Mouse (Mus musculus): ENCODE measurements around the gene Ece1. TPM values are rescaled to one million over a fixed set of nuclear protein-coding genes. Genes with fewer than 3 reads are reported as not detected.

The Ece1 gene
- total and polyA plus RNA-seq, 3 experiments, result 27.3 to 120 (median 102) TPM

DNA sequence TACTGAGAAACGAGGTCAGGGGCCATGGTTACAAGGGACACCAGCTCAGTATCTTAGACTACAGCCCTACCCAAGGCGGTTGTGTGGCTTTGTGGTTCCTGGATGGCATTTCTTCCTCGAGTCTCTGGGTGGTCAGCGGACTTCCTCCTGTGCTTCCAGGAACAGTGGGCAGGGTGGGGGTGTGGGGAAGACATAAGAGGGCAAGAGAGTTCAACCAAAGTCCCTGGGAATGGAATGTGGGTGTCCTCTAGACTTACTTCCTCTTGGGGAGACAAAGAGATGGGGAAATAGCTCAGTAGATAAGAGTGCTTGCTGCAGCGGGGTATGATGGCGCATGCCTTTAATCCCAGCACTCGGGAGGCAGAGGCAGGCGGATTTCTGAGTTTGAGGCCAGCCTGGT is 9.4 kb downstream of the Ece1 start:
- WGBS, result 80% methylated on average over 8 of the region's 8 CpGs
- Histone ChIP-seq H3K79me2 (replicated peaks; ENCODE audit: control insufficient read depth, insufficient read depth, low read length) (no peaks in the 10 kb centered on the region), H3K27ac (no peak overlapping the region), H3K9ac (ENCODE audit: low read depth, low read length) (no peak overlapping the region), H3K4me3 (no peak overlapping the region), H3K4me1 (ENCODE audit: control insufficient read depth, insufficient read depth, low read length) (peaks cover 5% of the 10 kb centered on the region), H3K27me3 (ENCODE audit: control insufficient read depth, insufficient read depth, low read length) (no peaks in the 10 kb centered on the region), H3K36me3 (ENCODE audit: control insufficient read depth, insufficient read depth, low read length) (no peaks in the 10 kb centered on the region)
- intact Hi-C loops (cut with DNase I), result no loop called here
- no peak for TF ChIP-seq POLR2A (IDR thresholded peaks at IDR 0.05; ENCODE audit: insufficient read depth, low read depth, low read length)
- no peak for TF ChIP-seq EP300 (IDR thresholded peaks at IDR 0.05; ENCODE audit: insufficient read depth, low read depth, low read length)
- no peak for TF ChIP-seq CTCF (IDR thresholded peaks at IDR 0.05)
- no peak for DNase-seq

DNA sequence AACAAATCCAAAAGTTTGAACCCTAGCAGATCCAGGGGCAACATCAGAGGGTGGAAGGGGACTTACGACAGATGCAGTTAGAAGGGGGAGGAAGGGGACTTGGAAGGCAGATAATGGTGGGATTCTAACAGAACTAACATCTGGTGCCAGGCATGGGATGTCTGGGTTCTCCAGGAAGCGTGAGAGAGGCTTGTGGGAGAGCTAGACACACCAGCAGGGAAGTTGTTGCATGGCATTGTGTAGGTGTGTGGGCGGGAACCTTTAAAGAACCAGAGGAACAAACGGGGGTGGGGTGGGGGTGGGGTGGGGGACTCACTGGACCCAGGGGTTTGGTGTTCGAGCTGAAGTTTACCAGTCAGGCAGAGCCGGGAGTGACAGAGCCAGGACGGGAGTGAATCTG is 12.3 kb downstream of the Ece1 start:
- DNase-seq, result no peak
- H3K4me1 ChIP-seq (ENCODE audit: control insufficient read depth, insufficient read depth, low read length), result peaks cover 2% of the 10 kb centered on the region; the same call in 1 of the 2 replicates

DNA sequence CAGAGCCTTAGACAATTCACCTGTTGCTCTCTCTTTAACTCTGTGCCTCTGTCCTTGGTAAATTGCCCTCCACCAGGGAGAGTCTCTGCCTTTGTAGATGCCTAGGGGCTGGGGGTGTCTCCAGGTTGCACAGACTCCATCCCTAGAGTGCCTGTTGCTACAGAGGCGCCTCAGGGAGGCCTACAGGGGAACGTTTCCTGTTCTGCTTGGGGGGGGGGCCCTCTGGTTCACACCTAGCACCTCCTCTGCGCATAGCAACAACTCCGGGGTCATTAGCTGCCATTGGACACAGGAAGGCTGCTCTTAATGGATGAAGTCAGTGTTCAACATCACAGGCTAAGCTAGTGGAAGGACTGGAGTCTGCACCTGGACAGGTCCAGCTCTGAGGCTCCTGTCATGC is 12.8 kb downstream of the Ece1 start:
- Histone ChIP-seq H3K4me3 (no peak overlapping the region), H3K27me3 (ENCODE audit: control insufficient read depth, insufficient read depth, low read length) (no peaks in the 10 kb centered on the region), H3K36me3 (ENCODE audit: control insufficient read depth, insufficient read depth, low read length) (no peaks in the 10 kb centered on the region), H3K27ac (no peak overlapping the region), H3K9ac (ENCODE audit: low read depth, low read length) (no peak overlapping the region), H3K79me2 (replicated peaks; ENCODE audit: control insufficient read depth, insufficient read depth, low read length) (no peaks in the 10 kb centered on the region), H3K4me1 (ENCODE audit: control insufficient read depth, insufficient read depth, low read length) (peaks cover 2% of the 10 kb centered on the region; the same call in 1 of the 2 replicates)
- 62% methylated on average over 4 of the region's 4 CpGs for WGBS
- TF ChIP-seq POLR2A (IDR thresholded peaks at IDR 0.05; ENCODE audit: insufficient read depth, low read depth, low read length) (no peak), EP300 (IDR thresholded peaks at IDR 0.05; ENCODE audit: insufficient read depth, low read depth, low read length) (no peak), CTCF (IDR thresholded peaks at IDR 0.05) (no peak)
- intact Hi-C loops (cut with DNase I), result no loop called here
- DNase-seq, result no peak

More for the DNA sequence above, 12.3 kb downstream of the Ece1 start:
- Histone ChIP-seq H3K9ac (ENCODE audit: low read depth, low read length) (no peak overlapping the region), H3K36me3 (ENCODE audit: control insufficient read depth, insufficient read depth, low read length) (no peaks in the 10 kb centered on the region), H3K27me3 (ENCODE audit: control insufficient read depth, insufficient read depth, low read length) (no peaks in the 10 kb centered on the region), H3K4me3 (no peak overlapping the region), H3K27ac (no peak overlapping the region), H3K79me2 (replicated peaks; ENCODE audit: control insufficient read depth, insufficient read depth, low read length) (no peaks in the 10 kb centered on the region)
- WGBS, result 37% methylated on average over 7 of the region's 7 CpGs
- no peak for TF ChIP-seq POLR2A (IDR thresholded peaks at IDR 0.05; ENCODE audit: insufficient read depth, low read depth, low read length)
- TF ChIP-seq CTCF (IDR thresholded peaks at IDR 0.05), result no peak
- TF ChIP-seq EP300 (IDR thresholded peaks at IDR 0.05; ENCODE audit: insufficient read depth, low read depth, low read length), result no peak
- intact Hi-C loops (cut with DNase I), result no loop called here

DNA sequence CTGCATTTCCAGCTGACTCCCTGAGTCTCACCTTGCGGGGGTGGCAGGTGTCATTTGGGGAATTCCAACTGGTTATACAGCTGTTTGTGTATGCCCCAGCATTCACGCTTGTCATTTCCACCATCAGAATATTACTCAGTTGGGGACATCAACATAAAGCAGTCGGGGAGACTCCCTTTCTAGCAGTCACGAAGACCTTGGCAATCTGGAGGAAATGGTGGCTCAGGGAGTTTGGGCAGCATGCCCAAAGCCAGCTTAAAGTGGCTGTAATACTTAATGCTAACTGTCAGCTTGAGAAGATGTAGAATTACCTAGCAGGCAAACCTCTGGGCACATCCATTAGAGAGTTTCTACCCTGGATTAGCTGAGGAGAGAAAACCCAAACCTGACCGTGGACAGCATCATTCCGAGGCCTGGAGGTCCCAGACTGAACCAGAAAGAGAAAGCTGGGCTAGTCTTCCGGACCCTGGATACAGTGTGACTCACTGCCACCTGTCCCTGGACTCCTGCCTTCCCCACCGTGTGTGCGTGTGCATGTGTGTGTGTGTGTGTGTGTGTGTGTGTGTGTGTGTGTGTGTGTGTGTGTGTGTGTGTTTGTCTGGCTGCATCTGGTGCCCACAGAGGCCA is 13.5 kb downstream of the Ece1 start:
- 66% methylated on average over 9 of the region's 9 CpGs for WGBS
- no peaks in the 10 kb centered on the region for H3K79me2 ChIP-seq (replicated peaks; ENCODE audit: control insufficient read depth, insufficient read depth, low read length)
- intact Hi-C loops (cut with DNase I), result no loop called here
- no peak for DNase-seq
- TF ChIP-seq CTCF (IDR thresholded peaks at IDR 0.05) (no peak), EP300 (IDR thresholded peaks at IDR 0.05; ENCODE audit: insufficient read depth, low read depth, low read length) (no peak), POLR2A (IDR thresholded peaks at IDR 0.05; ENCODE audit: insufficient read depth, low read depth, low read length) (no peak)
- peaks cover 2% of the 10 kb centered on the region; the same call in 1 of the 2 replicates for H3K4me1 ChIP-seq (ENCODE audit: control insufficient read depth, insufficient read depth, low read length)
- H3K36me3 ChIP-seq (ENCODE audit: control insufficient read depth, insufficient read depth, low read length), result no peaks in the 10 kb centered on the region
- H3K27me3 ChIP-seq (ENCODE audit: control insufficient read depth, insufficient read depth, low read length), result no peaks in the 10 kb centered on the region
- no peak overlapping the region for H3K4me3 ChIP-seq
- no peak overlapping the region for H3K27ac ChIP-seq
- no peak overlapping the region for H3K9ac ChIP-seq (ENCODE audit: low read depth, low read length)

DNA sequence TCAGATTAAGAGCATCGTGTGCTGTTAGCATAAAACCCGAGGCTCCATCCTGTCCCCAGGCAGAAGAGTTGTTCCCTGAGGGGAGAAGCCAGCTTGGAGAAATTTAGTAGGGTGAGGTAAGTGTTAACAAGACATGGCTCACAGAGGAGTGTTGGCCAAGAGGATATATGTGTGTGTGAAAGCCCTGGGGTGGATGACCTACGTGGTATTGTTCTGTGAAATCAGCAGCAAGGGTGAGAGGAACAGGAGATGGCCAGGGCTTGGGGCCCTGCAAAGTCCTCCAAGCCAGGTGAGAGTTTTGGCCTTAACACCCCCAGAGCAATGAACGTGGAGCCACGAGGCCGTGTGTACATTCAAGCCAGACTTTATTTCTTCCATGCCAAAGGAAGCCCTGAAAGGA is 14.8 kb downstream of the Ece1 start:
- peaks cover 2% of the 10 kb centered on the region; the same call in 1 of the 2 replicates for H3K4me1 ChIP-seq (ENCODE audit: control insufficient read depth, insufficient read depth, low read length)
- no peak for DNase-seq
- WGBS, result 57% methylated on average over 6 of the region's 6 CpGs

DNA sequence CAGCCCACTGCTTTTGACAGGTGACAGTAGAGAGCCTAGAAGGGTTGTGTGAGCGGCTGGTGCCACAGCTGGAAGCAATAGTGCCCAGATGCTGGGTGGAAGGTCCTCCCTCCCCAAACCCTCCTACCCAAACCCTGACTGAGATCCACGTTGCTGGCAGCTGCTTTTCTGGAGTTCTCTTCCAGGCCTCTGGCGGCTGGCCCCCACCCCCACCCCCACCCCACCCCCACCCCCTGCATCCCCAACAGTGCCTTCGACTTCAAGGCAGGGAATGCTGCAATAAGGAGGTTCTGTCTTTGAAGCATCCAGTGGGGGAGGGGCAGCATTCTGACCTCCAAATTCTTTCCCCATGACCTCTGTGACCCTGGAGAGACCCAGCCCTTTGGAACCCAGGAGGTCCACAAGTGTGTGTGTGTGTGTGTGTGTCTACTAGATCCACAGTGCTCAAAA is 15.4 kb downstream of the Ece1 start:
- no peak for DNase-seq
- no peaks in the 10 kb centered on the region for H3K79me2 ChIP-seq (replicated peaks; ENCODE audit: control insufficient read depth, insufficient read depth, low read length)
- H3K4me3 ChIP-seq, result no peak overlapping the region
- no peak overlapping the region for H3K9ac ChIP-seq (ENCODE audit: low read depth, low read length)
- TF ChIP-seq POLR2A (IDR thresholded peaks at IDR 0.05; ENCODE audit: insufficient read depth, low read depth, low read length) (no peak), EP300 (IDR thresholded peaks at IDR 0.05; ENCODE audit: insufficient read depth, low read depth, low read length) (no peak), CTCF (IDR thresholded peaks at IDR 0.05) (no peak)
- intact Hi-C loops (cut with DNase I), result no loop called here
- no peaks in the 10 kb centered on the region for H3K27me3 ChIP-seq (ENCODE audit: control insufficient read depth, insufficient read depth, low read length)
- peaks cover 2% of the 10 kb centered on the region; the same call in 1 of the 2 replicates for H3K4me1 ChIP-seq (ENCODE audit: control insufficient read depth, insufficient read depth, low read length)
- no peak overlapping the region for H3K27ac ChIP-seq
- WGBS, result 70% methylated on average over 4 of the region's 4 CpGs
- no peaks in the 10 kb centered on the region for H3K36me3 ChIP-seq (ENCODE audit: control insufficient read depth, insufficient read depth, low read length)

More for the DNA sequence above, 14.8 kb downstream of the Ece1 start:
- Histone ChIP-seq H3K9ac (ENCODE audit: low read depth, low read length) (no peak overlapping the region), H3K36me3 (ENCODE audit: control insufficient read depth, insufficient read depth, low read length) (no peaks in the 10 kb centered on the region), H3K4me3 (no peak overlapping the region), H3K27me3 (ENCODE audit: control insufficient read depth, insufficient read depth, low read length) (no peaks in the 10 kb centered on the region), H3K79me2 (replicated peaks; ENCODE audit: control insufficient read depth, insufficient read depth, low read length) (no peaks in the 10 kb centered on the region), H3K27ac (no peak overlapping the region)
- TF ChIP-seq EP300 (IDR thresholded peaks at IDR 0.05; ENCODE audit: insufficient read depth, low read depth, low read length) (no peak), POLR2A (IDR thresholded peaks at IDR 0.05; ENCODE audit: insufficient read depth, low read depth, low read length) (no peak), CTCF (IDR thresholded peaks at IDR 0.05) (no peak)
- intact Hi-C loops (cut with DNase I), result no loop called here
